Mouse (Mus musculus) midbrain, embryonic 16.5 days (tissue): ENCODE measurements around the gene Camk1d. TPM values are rescaled to one million over a fixed set of nuclear protein-coding genes. Genes with fewer than 3 reads are reported as not detected.

ENCODE experiments used
- ATAC-seq: fragments of 200-750 bp; cut with Nextera tagmentation; 2 replicates; pipeline ENCODE4 v1.8.0; 2017; ENCODE audit warnings: moderate TSS enrichment
- H3K27ac ChIP-seq: fragments of 300-500 bp; sonication (generic); 2 replicates; pipeline ENCODE4 v1.5.1; 2014; ENCODE audit warnings: mild to moderate bottlenecking, low read length, mixed read lengths
- H3K27me3 ChIP-seq: fragments of 300-500 bp; sonication (generic); 2 replicates; pipeline ENCODE4 v1.6.1; 2014; ENCODE audit warnings: low read depth, low read length, mixed read lengths; ENCODE audit not compliant: control insufficient read depth, insufficient read depth
- H3K36me3 ChIP-seq: fragments of 300-500 bp; sonication (generic); 2 replicates; pipeline ENCODE4 v1.6.1; 2014; ENCODE audit warnings: mild to moderate bottlenecking, low read length, moderate library complexity, mixed read lengths; ENCODE audit not compliant: control insufficient read depth, insufficient read depth
- H3K4me1 ChIP-seq: fragments of 300-500 bp; sonication (generic); 2 replicates; pipeline ENCODE4 v1.6.1; 2014; ENCODE audit warnings: mild to moderate bottlenecking, low read length, mixed read lengths; ENCODE audit not compliant: control insufficient read depth, insufficient read depth
- H3K4me2 ChIP-seq: fragments of 300-500 bp; sonication (generic); 2 replicates; pipeline ENCODE4 v1.6.1; 2014; ENCODE audit warnings: mild to moderate bottlenecking, low read length, mixed read lengths
- H3K4me3 ChIP-seq: fragments of 300-500 bp; sonication (generic); 2 replicates; pipeline ENCODE4 v1.5.1; 2014; ENCODE audit warnings: low read depth, mild to moderate bottlenecking, low read length, moderate library complexity, mixed read lengths
- H3K9ac ChIP-seq: fragments of 300-500 bp; sonication (generic); 2 replicates; pipeline ENCODE4 v1.6.1; 2014; ENCODE audit warnings: low read depth, low read length, mixed read lengths
- H3K9me3 ChIP-seq: fragments of 300-500 bp; sonication (generic); replicated peaks from 2 replicates; pipeline ENCODE4 v1.6.1; 2014; ENCODE audit warnings: mild to moderate bottlenecking, low read length, mixed read lengths; ENCODE audit not compliant: control insufficient read depth, poor library complexity, severe bottlenecking
- WGBS: fragments of 180-500 bp; shearing (Covaris S2); extraction: QIAGEN DNeasy Blood & Tissue Kit; methylation state at CpG from one replicate; pipeline ENCODE4 v1.1.7; 2014; 5-methylcytosine and 5-hydroxymethylcytosine counted together
- polyA plus RNA-seq: library from polyadenylated mRNA; unstranded; fragments of >200 nt; fragmentation: Nextera tagmentation; extraction: Ambion mirVana; gene quantifications from 2 replicates; pipeline ENCODE4 v1.2.1, GENCODE M21; 2015

The Camk1d gene
- polyA plus RNA-seq, 1 experiment from 2014 or later = 7.7 TPM

GRCm38 (mm10) chr2:5676786-5677185 lies 37.5 kb downstream of the Camk1d start:
- peaks cover 9% of the 10 kb centered on the region; the same call in 1 of the 2 replicates for H3K4me1 ChIP-seq
- no peaks in the 10 kb centered on the region for H3K27me3 ChIP-seq
- H3K27ac ChIP-seq = no peak overlapping the region
- H3K9me3 ChIP-seq = no peaks in the 10 kb centered on the region
- WGBS = 76% methylated on average over 8 of the region's 8 CpGs
- H3K36me3 ChIP-seq = no peaks in the 10 kb centered on the region
- no peak overlapping the region for H3K4me3 ChIP-seq
- ATAC-seq = no peak
- no peak overlapping the region for H3K4me2 ChIP-seq
- no peak overlapping the region for H3K9ac ChIP-seq

DNA sequence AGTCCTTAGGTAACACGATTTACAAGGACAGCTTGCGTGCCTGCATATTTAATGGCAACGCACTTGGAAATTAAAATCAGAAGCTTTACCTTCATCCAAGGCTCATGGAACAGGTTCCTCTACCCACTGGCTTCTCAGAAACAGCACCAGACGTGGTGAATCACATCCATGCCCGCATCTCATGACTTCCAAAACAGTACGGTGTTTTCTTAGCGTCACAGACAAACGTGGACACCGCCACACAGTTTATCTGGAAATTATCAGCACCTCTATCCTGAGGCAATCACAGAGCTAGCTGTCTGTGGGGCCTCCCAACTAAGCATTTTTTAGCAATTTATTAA lies 38.2 kb downstream of the Camk1d start:
- Histone ChIP-seq H3K9me3 (no peaks in the 10 kb centered on the region), H3K9ac (no peak overlapping the region), H3K36me3 (no peaks in the 10 kb centered on the region), H3K27me3 (no peaks in the 10 kb centered on the region), H3K4me2 (no peak overlapping the region), H3K4me1 (peaks cover 9% of the 10 kb centered on the region; the same call in 1 of the 2 replicates), H3K27ac (no peak overlapping the region), H3K4me3 (no peak overlapping the region)
- ATAC-seq = no peak
- WGBS = 55% methylated on average over 9 of the region's 9 CpGs

DNA sequence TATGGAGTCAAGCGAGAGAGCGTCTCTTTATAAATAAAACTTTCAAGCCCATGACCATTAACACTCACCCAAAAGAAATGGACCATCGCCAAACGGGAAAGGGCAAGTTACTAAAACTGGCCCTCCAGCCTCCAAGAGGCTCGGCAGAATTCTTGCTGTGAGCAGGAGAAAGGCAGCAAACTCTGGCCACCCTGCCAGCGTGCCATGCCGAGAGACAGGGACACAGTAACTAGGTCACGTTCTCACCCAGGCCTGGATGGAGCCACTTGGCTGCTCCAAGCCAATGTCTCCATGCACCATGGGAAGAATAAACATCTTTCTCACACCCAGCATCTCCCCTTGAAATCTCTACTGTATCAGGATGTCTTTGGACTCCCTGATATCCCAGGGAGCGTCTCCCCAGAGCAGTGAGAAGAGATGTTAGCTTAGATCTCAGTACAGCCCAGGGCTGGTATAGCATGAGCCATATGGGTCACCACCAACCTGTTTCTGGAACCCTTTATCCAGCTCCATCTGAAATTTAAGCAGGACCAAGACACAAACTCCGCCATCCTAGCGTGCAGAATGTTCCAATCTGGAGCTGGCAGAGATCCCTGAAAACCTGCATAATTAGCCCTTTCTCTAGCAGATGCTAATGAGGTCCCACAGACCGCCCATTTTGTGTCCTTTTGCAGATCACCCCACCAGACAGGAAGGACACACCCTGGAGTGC lies 38.7 kb downstream of the Camk1d start:
- no peak overlapping the region for H3K4me3 ChIP-seq
- no peaks in the 10 kb centered on the region for H3K9me3 ChIP-seq
- H3K9ac ChIP-seq = no peak overlapping the region
- H3K36me3 ChIP-seq = no peaks in the 10 kb centered on the region
- no peak overlapping the region for H3K4me2 ChIP-seq
- no peak for ATAC-seq
- peaks cover 9% of the 10 kb centered on the region; the same call in 1 of the 2 replicates for H3K4me1 ChIP-seq
- H3K27ac ChIP-seq = no peak overlapping the region
- no peaks in the 10 kb centered on the region for H3K27me3 ChIP-seq
- WGBS = 78% methylated on average over 12 of the region's 12 CpGs

DNA sequence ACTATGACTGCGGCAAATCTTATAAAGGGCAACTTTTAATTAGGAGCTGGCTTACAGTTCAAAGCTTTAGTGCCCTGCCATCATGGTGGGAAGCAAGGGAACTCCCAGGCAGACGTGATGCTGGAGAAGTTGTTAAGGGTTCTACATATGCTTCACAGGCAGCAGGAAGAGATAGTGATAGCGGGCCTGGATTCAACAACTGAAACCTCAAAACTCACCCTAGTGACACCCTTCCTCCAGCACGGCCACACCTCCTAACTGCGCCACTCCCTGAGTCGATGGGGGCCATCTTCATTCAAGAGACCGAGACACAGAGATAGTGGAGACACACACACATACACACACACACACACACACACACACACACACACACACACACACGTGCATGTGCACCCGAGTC lies 39.8 kb downstream of the Camk1d start:
- Histone ChIP-seq H3K4me3 (no peak overlapping the region), H3K4me2 (no peak overlapping the region), H3K27ac (no peak overlapping the region), H3K36me3 (no peaks in the 10 kb centered on the region), H3K4me1 (peaks cover 9% of the 10 kb centered on the region; the same call in 1 of the 2 replicates), H3K9ac (no peak overlapping the region), H3K9me3 (no peaks in the 10 kb centered on the region), H3K27me3 (no peaks in the 10 kb centered on the region)
- ATAC-seq = no peak
- WGBS = 94% methylated on average over 8 of the region's 9 CpGs

DNA sequence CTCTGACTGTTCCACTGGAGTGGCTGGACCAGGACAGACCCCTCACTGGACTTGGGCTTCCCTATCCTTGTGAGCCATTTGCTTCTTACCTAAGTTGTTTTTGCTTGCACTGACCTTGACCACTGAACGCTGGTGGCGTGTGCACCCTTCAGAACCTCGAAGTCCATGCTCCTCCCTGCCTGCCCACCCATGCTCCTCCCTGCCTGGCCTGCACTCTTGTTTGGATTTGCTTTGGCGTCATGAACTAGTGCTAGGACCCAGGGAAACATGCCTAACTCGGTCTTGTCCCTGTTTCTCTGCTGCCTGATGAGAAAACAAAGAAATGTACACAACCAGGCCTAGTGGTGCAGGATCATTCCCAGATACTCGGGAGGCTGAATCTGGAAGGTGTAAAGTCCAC lies 40.5 kb downstream of the Camk1d start:
- no peaks in the 10 kb centered on the region for H3K36me3 ChIP-seq
- H3K4me3 ChIP-seq = no peak overlapping the region
- no peak overlapping the region for H3K27ac ChIP-seq
- WGBS = 91% methylated on average over 6 of the region's 6 CpGs
- ATAC-seq = no peak
- no peaks in the 10 kb centered on the region for H3K27me3 ChIP-seq
- H3K4me1 ChIP-seq = peaks cover 9% of the 10 kb centered on the region; the same call in 1 of the 2 replicates
- no peaks in the 10 kb centered on the region for H3K9me3 ChIP-seq
- H3K4me2 ChIP-seq = no peak overlapping the region
- no peak overlapping the region for H3K9ac ChIP-seq

- WGBS = 55% methylated on average over 7 of the region's 7 CpGs
- peaks cover 9% of the 10 kb centered on the region; the same call in 1 of the 2 replicates for H3K4me1 ChIP-seq
- no peak for ATAC-seq
Measured at GRCm38 (mm10) chr2:5672906-5673589, 41.3 kb downstream of the Camk1d start.

GRCm38 (mm10) chr2:5670146-5670545 lies 44.2 kb downstream of the Camk1d start:
- Histone ChIP-seq H3K9ac (no peak overlapping the region), H3K36me3 (no peaks in the 10 kb centered on the region), H3K9me3 (no peaks in the 10 kb centered on the region), H3K4me1 (no peaks in the 10 kb centered on the region), H3K4me2 (no peak overlapping the region), H3K27me3 (no peaks in the 10 kb centered on the region), H3K4me3 (no peak overlapping the region), H3K27ac (no peak overlapping the region)
- no peak for ATAC-seq
- 92% methylated on average over 10 of the region's 10 CpGs for WGBS

More at GRCm38 (mm10) chr2:5672906-5673589, 41.3 kb downstream of the Camk1d start:
- Histone ChIP-seq H3K27me3 (no peaks in the 10 kb centered on the region), H3K27ac (no peak overlapping the region), H3K36me3 (no peaks in the 10 kb centered on the region), H3K9ac (no peak overlapping the region), H3K4me3 (no peak overlapping the region), H3K9me3 (no peaks in the 10 kb centered on the region), H3K4me2 (no peak overlapping the region)

DNA sequence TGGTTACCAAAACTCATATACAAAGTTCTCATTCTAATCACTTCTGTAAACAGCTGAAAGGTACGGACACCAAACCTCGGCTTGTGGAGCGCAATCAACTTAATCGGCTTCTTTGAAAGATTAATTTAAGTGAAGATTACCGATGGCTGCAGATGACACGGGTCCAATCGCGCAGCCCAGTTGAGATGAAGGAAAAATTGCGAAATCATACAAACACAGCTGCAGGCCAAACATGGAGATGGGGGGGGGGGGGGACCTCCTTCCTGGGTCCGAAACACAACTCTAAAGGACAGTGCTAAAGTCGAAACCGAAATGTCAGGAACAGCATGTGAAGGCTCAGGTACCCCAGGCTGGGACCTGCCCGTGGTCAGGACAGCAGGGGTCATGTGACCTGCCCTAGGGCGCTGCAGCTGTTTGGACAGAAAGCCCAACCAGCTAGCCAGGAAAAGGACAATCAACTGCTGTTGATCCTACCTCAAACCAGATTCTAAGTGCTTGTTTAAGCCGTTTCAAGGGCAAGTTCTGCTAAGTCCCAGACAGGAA lies 44.7 kb downstream of the Camk1d start:
- H3K4me1 ChIP-seq = no peaks in the 10 kb centered on the region
- 94% methylated on average over 15 of the region's 15 CpGs for WGBS
- H3K4me2 ChIP-seq = no peak overlapping the region
- H3K4me3 ChIP-seq = no peak overlapping the region
- ATAC-seq = no peak
- H3K27me3 ChIP-seq = no peaks in the 10 kb centered on the region
- no peak overlapping the region for H3K27ac ChIP-seq
- H3K9me3 ChIP-seq = no peaks in the 10 kb centered on the region
- H3K36me3 ChIP-seq = no peaks in the 10 kb centered on the region
- H3K9ac ChIP-seq = no peak overlapping the region

- WGBS = 84% methylated on average over 4 of the region's 4 CpGs
Measured at GRCm38 (mm10) chr2:5668940-5669339, 45.4 kb downstream of the Camk1d start.

More at GRCm38 (mm10) chr2:5668940-5669339, 45.4 kb downstream of the Camk1d start:
- no peak for ATAC-seq
- H3K4me2 ChIP-seq = no peak overlapping the region
- no peak overlapping the region for H3K9ac ChIP-seq
- H3K27me3 ChIP-seq = no peaks in the 10 kb centered on the region
- no peaks in the 10 kb centered on the region for H3K36me3 ChIP-seq
- H3K4me3 ChIP-seq = no peak overlapping the region
- H3K9me3 ChIP-seq = no peaks in the 10 kb centered on the region
- no peak overlapping the region for H3K27ac ChIP-seq
- no peaks in the 10 kb centered on the region for H3K4me1 ChIP-seq
